Mouse (Mus musculus) heart, adult 2 months (tissue): ENCODE data around the gene Kcnh1.

Experiments
- EP300 ChIP-seq: fragments of 200-500 bp; IDR thresholded peaks from 2 replicates; pipeline ENCODE4 v1.6.1; 2011; ENCODE audit warnings: low read depth, low read length, control low read depth; ENCODE audit not compliant: insufficient read depth
- POLR2A ChIP-seq: fragments of 200-500 bp; IDR thresholded peaks from 2 replicates; pipeline ENCODE4 v1.6.1; 2011; ENCODE audit warnings: mild to moderate bottlenecking, low read depth, low read length, control low read depth; ENCODE audit not compliant: insufficient read depth

DNA sequence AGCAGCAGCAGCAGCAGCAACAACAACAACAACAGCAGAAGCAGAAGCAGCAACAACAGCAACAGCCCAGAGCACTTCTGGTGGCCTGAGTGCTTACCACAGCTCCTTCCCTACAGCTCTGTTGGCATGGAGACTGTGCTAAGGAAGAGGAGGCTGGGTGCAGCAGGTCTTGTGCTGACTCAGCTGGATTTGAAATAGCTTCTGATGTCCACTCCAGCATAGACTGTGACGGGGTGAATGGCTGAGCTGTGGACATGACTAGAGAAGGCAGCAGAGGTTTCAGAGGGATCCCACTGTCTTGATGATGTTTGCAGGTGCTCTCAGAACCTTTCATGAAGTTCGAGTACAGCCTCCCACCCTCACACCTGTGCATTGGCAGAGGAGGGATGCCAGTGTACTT is 113.0 kb downstream of the Kcnh1 start:
- no peak for TF ChIP-seq EP300
- TF ChIP-seq POLR2A, result no peak
